Mouse (Mus musculus) forebrain, embryonic 16.5 days (tissue): Measurements from ENCODE around the gene Dcun1d1. TPM values are rescaled to one million over a fixed set of nuclear protein-coding genes. Genes with fewer than 3 reads are reported as not detected.

Source experiments
- ATAC-seq: fragments of 200-750 bp; cut with Nextera tagmentation; 2 replicates; pipeline ENCODE4 v1.8.0; 2017; ENCODE audit warnings: mild to moderate bottlenecking, moderate library complexity
- H3K27ac ChIP-seq: fragments of 300-500 bp; sonication (generic); 2 replicates; pipeline ENCODE4 v1.5.1; 2014; ENCODE audit warnings: low read length, control low read depth
- H3K27me3 ChIP-seq: fragments of 300-500 bp; sonication (generic); replicated peaks from 2 replicates; pipeline ENCODE4 v1.6.1; 2014; ENCODE audit warnings: low read length; ENCODE audit not compliant: control insufficient read depth, insufficient read depth
- H3K36me3 ChIP-seq: fragments of 300-500 bp; sonication (generic); 2 replicates; pipeline ENCODE4 v1.6.1; 2014; ENCODE audit not compliant: control insufficient read depth, insufficient read depth
- H3K4me1 ChIP-seq: fragments of 300-500 bp; sonication (generic); replicated peaks from 2 replicates; pipeline ENCODE4 v1.6.1; 2014; ENCODE audit warnings: low read length; ENCODE audit not compliant: control insufficient read depth, insufficient read depth
- H3K4me2 ChIP-seq: fragments of 300-500 bp; sonication (generic); 2 replicates; pipeline ENCODE4 v1.6.1; 2014; ENCODE audit warnings: mild to moderate bottlenecking, low read length, control low read depth
- H3K4me3 ChIP-seq: fragments of 300-500 bp; sonication (generic); replicated peaks from 2 replicates; pipeline ENCODE4 v1.5.1; 2014; ENCODE audit warnings: mild to moderate bottlenecking, low read length, control low read depth
- H3K9ac ChIP-seq: fragments of 300-500 bp; sonication (generic); replicated peaks from 2 replicates; pipeline ENCODE4 v1.6.1; 2014; ENCODE audit warnings: low read depth, low read length, control low read depth
- H3K9me3 ChIP-seq: fragments of 300-500 bp; sonication (generic); 2 replicates; pipeline ENCODE4 v1.6.1; 2016; ENCODE audit warnings: low read length; ENCODE audit not compliant: control insufficient read depth
- WGBS: fragments of 180-500 bp; shearing (Covaris S2); extraction: QIAGEN DNeasy Blood & Tissue Kit; methylation state at CpG from one replicate; pipeline ENCODE4 v1.1.7; 2014; 5-methylcytosine and 5-hydroxymethylcytosine counted together
- polyA plus RNA-seq: library from polyadenylated mRNA; unstranded; fragments of >200 nt; fragmentation: Nextera tagmentation; extraction: Ambion mirVana; gene quantifications from 2 replicates; pipeline ENCODE4 v1.2.1, GENCODE M21; 2015

Gene Dcun1d1
- polyA plus RNA-seq, 1 experiment from 2014 or later = 121 TPM

GRCm38 (mm10) chr3:35883267-35883666 is 54.0 kb downstream of the Dcun1d1 start:
- H3K27me3 ChIP-seq = no peaks in the 10 kb centered on the region
- no peak overlapping the region for H3K27ac ChIP-seq
- no peak overlapping the region for H3K9ac ChIP-seq
- H3K36me3 ChIP-seq = no peaks in the 10 kb centered on the region
- no peak overlapping the region for H3K4me2 ChIP-seq
- no peak overlapping the region for H3K4me3 ChIP-seq
- no peaks in the 10 kb centered on the region for H3K9me3 ChIP-seq
- no peak for ATAC-seq
- H3K4me1 ChIP-seq = no peaks in the 10 kb centered on the region

DNA sequence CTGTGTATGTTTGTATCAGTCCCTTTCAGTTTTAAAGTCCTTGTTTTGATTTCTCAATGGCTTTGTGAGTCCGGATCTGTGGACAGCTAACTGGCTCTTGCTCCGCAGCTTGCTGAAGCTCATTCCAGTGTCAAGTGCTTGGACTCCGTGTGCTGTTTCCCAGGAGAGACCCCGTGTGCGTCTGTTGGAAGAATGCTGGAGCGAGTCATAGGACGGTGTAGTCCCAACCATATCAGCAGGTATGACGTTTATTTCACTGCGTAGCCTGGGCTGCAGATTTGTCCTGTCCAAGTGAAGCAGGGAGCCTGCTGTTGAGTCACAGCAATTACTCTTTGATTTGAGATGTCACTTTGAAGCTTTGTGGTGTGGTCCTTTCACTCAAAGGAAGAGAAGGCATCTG is 87.9 kb downstream of the Dcun1d1 start:
- 0 out of 2 replicates have a peak, but pooled peaks cover 3% of the 10 kb centered on the region for H3K9me3 ChIP-seq
- WGBS = 96% methylated on average over 9 of the region's 9 CpGs
- no peak overlapping the region for H3K27ac ChIP-seq

More for the DNA sequence above, 87.9 kb downstream of the Dcun1d1 start:
- H3K4me2 ChIP-seq = no peak overlapping the region
- no peak overlapping the region for H3K4me3 ChIP-seq
- H3K4me1 ChIP-seq = no peaks in the 10 kb centered on the region
- H3K36me3 ChIP-seq = peaks cover 4% of the 10 kb centered on the region; the same call in 1 of the 2 replicates
- H3K27me3 ChIP-seq = no peaks in the 10 kb centered on the region
- no peak for ATAC-seq
- H3K9ac ChIP-seq = no peak overlapping the region

Other genes starting within 250 kb of the Dcun1d1 start
- gene Atp11b, start 183.3 kb downstream of the Dcun1d1 start, polyA plus RNA-seq = 34.4 and 36.9 TPM in 2 replicates
- gene Mccc1, start 63.2 kb upstream of the Dcun1d1 start, polyA plus RNA-seq = 29.8 and 34.9 TPM in 2 replicates
- gene Ccdc144b, start 116.1 kb upstream of the Dcun1d1 start, polyA plus RNA-seq = not detected in 2 replicates
- gene Acad9, start 128.5 kb upstream of the Dcun1d1 start, polyA plus RNA-seq = 103 and 106 TPM in 2 replicates
- 14.8 and 15.1 TPM in 2 replicates for gene D3Ertd254e, start 213.6 kb upstream of the Dcun1d1 start, polyA plus RNA-seq